Mouse (Mus musculus) A20 (cell line): Measurements from ENCODE around the gene Myo9b.

Source experiments
- DNase-seq: peaks from one replicate; pipeline ENCODE4 v3.0.0-alpha.2; 2011; ENCODE audit warnings: low read depth, low spot score

Gene Myo9b

DNA sequence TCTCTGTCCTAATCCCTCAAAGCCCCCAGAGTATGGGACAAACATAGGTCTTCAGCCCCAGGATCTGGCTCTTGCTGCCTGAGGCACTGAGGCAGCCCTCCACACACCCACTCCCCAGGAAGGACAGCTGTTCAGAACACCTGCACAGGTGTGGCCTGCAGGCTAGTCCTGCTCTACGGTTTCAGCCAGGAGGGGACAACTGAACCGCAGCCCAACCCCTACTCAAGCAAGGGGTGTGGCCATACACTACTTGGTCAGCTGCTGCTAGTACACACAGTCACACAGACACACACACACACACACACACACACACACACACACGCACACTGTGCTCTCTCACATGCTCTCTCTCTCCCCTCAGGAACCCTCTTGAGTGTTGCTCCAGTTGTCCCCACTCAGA, 111.3 kb downstream of the Myo9b start:
- peak; percentile 27 for DNase-seq

DNA sequence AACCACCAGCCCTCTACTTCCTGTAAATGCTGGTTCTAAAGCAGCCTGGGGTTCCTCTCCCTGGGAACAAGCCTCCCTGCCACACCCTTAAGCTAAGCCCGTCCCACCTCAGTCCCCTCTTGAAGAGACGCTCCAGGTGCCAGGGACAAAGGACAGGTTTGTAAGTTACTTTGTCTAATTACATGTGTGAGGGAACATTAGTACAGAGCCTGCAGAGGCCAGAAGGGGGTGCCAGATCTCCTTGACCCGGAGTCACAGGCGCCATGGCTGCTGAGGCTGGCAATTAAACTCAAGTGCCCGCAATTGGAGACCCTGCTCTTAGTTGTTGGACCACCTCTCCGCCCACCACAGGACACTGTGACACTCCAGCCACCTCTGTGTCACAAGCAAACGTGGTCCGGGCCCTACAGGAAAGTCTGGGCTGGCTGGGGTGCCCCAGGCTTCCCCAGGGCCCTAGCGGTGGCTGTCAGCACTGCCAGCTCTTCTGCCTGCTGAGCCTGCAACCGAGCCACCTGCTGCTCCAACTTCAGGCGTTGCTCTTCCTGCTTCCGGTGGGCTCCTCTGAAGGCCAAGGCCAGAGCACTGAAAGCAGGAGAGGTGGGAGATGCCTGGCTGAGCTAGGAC, 112.8 kb downstream of the Myo9b start:
- DNase-seq, result peak; percentile 84

DNA sequence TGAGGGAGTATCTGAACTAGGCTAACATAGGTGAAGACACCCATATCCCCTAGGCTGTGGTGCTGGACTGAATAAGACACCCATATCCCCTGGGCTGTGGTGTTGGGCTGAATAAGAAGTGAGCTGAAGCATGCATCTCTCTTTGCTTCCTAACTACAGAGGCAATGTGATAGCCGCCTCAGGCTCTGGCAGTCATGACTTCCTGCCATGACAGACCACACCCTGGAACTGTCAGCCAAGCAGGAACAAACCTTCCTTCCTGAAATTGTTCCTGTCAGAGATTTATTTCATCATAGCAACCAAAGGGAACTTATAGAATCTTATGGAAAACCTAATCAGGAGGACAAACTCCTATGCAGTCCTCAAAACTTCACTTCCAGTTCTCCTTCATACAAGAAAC, 115.8 kb downstream of the Myo9b start:
- DNase-seq, result no peak

DNA sequence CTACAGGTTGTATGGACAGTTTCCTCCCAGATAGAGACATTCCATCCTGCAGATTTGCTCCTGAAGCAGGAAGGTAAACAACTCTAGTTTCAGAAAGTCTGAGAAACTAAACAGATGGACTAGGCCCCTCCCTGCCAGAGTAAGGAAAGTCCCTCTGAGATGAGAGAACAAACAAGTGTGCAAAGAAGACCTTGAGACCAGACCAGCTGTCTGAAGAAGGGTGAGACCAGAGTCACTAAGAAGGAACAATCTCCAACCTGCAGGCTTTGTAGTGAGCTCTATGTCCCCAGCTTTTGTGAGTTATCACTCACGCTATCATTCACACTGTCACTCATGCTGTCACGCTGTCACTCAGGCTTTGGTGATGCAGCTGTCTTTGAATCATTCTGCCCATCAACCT, 119.2 kb downstream of the Myo9b start:
- peak; percentile 78 for DNase-seq

DNA sequence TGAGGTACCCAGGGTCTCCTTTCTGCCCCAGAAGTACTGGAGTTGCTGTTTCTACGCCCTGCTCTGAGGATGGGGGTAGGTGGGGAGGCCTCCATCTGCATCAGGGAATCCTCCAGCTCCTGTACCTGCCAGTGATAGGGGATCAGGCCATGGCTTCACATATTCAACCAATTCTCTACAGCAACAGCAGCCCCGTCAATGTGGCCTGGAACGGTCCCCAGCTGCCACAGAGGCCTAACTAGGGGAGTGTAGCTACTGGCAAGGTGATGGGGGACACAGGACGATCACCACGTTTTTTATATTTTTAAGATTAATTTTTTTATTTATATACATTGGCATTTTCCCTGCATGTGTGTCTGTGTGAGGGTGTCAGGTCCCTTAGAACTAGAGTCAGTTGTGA, 119.9 kb downstream of the Myo9b start:
- no peak for DNase-seq

DNA sequence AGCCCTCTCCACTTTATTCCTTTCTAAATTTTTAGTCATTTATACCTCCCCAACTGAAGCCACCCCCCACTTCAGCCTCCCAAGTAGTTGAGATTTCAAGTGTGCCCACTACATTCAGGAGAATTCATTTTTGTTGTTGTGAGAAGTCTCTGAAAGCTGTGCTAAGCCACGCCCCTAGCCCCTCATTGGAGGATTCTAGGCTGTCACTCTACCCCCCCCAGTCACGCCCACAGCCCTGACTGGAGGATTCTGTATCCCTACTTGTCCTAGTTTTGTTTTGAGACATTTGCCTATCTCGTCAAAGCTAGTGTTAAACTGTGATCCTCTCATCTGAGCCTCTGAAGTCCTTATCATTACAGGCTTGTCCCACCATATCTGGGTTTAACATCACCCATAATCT, 120.4 kb downstream of the Myo9b start:
- DNase-seq, result peak; percentile 80

DNA sequence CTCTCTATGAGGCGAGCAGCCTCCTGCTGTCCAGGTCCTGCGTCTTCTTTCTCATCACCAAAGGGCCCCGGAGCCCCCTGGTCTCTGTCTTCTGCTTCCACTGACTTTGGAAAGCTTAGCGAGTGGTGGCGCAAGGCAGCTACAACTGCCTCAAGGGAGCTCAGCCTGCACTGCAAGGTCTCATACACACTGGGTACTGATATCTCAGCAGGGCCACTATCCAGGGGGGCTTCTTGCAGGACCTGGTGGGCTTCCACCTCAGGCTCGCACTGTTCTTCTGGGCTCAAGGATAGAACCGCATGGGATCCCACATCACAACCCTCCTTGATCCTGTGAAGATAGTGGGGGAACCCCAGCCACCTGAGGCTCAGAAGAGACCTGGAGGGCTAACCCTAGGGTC, 122.0 kb downstream of the Myo9b start:
- DNase-seq, result no peak

DNA sequence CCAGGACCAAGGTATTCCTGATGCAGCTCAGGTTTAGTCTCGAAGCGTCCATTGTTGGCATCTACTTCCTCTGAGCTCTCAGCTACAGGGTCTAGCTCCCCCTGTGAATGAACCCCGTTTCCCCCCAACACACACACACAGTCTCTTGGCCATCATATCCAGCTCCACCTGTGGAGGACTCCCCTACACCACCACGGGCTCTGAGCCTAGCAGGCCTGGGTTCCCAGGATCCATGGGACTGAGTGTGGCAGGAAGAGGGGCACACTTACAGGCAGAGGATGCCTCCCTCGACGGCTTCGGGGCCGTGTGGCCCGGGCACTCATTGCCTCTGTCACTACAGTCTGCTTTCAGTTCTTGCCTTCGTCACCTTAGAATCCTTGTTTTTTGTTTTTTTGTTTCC, 122.6 kb downstream of the Myo9b start:
- DNase-seq, result no peak

DNA sequence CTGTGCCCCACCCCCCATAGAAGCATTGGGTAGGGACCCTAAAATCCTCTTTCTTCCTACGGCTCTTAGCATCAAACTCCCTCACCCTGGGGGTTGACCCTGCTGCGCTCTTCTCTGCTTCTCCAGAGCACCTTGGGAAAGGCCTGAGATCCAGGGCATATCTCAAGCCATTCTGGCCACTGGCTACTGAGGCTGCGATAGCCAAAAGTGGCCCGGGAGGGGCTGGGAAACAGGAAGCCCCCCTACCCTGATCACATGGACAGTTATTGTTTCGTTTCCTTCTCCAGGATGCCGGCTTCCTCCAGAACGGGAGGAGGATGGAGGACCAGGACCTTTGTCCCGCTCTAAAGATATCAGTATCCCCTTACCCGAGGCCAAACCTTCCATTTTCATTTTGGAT, 123.1 kb downstream of the Myo9b start, which contains the start of gene Ushbp1:
Gene Ushbp1 (minus strand): TSS at position 174 of the 400 bp plus-strand sequence.
- DNase-seq, result no peak

DNA sequence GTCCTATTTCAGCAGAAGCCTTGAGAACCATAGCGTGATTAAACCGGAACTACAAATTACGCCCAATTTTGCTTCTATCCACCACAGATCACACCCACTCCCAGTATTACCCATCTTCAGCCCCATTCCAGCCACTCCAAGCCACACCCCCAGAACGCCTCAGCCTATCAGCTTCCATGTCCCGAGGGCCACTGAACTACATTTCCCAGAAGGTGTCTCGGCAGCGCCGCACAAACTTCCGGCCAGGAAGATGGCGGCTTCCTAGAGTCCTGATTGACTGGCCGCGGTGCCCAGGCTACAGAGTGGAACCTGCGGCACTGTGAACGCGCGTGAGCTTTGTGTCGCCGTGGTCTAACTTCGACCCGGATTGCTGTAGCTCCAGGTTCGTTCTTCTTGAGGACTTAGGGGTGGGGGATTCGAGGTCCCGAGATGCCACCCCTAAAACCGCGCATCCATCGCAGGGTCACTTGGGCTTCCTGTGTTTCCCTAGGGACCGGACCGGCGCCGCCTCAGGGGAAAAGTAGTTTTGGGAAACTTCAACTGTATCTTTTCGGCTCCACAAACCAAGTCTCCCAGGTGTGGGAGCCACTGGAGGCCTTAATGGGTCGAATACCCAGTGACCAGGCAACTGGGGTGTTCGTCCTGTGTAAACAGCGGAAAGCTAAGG, 124.3 kb downstream of the Myo9b start, which contains the start of gene Babam1:
Gene Babam1 (plus strand): TSS at position 223 of the 667 bp plus-strand sequence.
- peak; percentile 98 for DNase-seq

DNA sequence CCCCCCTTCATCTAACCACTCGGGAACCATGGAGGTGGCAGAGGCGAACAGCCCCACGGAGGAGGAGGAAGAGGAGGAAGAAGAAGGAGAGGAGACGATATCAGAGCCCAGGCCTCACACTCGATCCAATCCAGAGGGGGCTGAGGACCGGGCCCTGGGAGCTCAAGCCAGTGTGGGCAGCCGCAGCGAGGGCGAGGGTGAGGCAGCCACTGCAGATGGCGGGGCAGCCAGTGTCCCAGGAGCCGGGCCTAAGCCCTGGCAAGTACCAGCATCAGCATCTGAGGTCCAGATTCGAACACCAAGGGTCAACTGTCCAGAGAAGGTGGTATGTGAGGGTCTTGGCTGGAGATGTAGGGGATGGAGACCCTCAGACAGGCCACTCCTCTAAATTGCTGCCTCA, 125.2 kb downstream of the Myo9b start:
- no peak for DNase-seq

DNA sequence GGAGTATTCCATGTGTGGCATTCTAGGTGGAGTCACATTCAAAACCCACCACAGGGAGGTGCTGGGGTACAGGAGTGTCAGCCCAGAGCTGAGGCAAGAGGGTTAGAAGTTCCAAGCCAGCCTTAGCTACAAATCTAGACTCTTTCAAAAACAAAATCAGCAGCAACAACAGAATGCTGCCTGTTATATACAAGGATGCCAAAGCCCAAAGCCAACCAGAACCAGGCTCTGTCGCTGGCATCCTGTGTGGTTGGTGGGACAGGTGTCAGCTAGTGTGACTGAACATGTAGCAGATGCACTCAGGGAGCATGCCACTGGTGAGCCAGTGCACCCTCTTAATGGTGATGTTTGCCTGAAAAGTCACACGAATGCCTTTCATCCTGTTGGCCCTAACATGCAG, 128.3 kb downstream of the Myo9b start:
- no peak for DNase-seq

DNA sequence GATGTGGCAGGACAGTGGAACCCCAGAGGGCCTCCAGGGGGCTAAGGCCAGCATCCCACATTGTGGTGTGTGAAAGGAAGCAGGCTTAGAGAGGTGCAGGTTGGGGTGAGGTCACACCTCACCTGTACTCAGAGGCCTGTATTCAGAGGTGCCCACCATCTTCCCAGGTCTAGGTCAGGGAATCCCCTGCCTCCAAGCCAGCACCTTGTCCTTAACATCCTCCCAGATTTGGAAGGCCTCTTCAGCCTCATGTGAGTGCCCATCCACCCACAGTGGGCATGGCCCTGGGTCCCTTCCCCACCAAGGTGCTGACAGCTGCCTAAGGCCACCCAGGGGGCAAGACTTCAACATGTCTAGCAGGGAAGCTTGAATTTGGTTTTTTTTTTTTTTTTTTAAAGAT, 128.9 kb downstream of the Myo9b start:
- DNase-seq, result no peak

DNA sequence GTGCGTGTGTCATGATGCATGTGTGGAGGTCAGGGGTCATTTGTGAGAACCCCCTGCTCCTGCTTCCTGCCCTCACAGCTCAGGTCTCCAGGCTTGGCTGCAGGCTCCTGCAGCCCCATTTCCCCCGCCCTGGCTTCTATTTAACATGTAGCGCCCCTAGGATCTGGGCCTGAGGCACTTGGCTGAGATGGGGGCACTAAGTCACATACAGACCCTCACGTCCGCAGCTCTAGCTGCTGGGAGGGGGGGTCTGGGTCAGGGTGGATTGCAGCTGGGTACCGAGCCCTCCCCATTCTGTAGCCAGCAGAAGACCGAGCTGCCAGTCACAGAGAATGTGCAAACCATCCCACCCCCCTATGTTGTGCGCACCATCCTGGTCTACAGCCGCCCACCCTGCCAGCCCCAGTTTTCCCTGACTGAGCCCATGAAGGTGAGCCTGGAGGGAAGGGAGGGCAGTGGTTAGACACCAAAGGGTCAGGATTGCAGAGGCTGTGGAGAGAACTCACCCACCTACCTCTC, 130.0 kb downstream of the Myo9b start:
- DNase-seq, result no peak

DNA sequence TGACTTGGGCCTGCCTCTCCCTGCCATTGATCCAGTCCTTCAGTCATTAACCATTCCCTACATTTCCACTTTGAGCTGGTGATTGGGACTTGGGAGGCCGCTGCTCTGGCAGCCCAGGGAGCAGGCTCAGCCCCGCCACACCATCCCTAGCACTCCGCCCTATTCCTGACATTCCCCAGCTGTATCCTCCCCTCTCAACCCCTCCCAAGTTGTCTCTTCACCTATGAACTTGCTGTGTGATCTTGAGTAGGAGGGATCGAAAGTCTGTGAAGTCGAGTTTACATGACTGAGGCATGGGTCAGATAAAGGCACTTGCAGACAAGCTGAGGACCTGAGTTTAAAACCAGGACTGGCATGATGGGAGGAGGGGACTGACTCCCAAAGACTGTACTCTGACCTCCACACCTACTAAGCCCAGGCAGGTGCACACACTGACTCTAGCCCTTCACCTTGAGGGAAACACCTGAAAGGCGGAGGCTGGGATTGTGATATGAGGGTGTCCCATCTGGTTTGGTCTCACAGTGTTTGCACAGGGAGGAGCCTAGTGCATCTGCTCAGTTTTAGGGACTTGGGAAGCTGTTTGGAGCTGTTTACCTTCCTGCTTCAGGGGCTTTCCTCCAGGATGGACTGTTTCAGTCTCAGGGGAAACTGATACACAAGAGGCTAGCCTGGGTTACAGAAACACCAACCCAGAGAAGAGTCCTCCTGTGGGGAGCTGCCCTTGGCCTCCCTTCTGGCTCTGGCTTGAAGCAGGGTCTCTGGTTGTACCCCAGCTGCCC, 130.8 kb downstream of the Myo9b start:
- DNase-seq, result no peak

DNA sequence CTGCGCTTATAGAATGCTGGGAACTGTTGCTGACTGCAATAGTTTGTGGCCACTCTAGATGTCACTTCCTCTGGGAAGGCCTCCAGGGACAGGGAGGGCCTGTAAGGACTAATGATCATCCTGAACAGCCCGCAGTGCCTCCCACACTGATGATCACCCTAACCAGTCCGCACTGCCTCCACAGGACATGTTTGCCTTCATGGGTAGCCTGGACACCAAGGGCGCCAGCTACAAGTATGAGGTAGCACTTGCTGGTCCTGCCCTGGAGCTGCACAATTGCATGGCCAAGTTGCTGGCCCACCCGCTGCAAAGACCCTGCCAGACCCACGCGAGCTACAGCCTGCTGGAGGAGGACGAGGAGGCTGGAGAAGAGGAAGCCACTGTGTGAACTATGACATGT, 131.5 kb downstream of the Myo9b start:
- DNase-seq, result no peak

DNA sequence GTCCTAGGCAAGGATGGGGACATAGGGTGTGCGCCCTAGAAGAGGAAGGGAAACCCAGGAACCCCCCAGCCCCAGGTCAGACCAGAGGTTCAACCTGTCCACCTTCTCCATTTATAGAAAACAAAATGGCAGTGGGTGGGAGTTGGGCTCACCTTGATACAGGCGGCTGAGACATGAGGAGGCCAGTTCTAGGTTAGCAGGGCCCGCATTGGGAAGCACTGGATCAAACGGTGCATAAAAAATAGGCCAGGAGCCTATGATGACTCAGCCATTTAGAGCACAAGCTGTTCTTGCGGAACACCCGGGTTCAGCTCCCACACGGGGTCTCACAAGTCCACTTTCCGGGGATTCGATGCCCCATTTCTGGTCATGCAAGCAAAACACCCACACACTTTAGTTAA, 132.4 kb downstream of the Myo9b start:
- peak; percentile 66 for DNase-seq

DNA sequence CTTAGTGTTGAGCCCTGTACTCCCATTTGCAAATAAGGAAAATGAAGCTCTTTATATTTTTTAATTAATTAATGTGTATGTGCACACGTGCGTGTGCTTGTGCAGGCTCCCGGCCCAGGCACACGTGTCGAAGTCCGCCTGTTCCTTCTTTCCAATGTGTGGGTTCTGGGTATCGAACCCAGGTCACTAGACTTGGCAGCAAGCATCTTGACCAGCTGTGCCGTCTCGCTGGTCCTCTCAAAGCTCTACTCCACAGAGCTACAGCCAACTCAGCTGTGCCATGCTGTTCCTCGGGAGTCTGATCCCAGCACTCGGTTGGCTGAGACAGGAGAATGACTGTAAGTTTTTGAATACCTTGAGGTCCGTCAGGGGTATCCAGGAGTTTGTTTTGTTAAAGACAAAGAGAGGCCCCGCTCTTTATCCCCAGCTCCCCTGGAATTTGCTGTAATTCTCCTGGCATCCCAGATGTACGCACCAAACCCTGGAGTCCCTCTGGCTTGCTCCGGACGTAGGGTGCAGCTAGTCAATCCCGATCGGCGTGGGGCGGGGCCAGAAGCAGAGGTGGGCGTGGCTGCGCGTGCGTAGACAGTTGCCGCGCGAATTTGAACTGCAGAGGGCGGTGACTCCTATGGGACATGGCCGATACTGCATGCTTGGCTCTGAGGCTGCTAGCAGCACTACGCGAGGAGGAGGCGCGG, 133.0 kb downstream of the Myo9b start, which contains the start of gene Ankle1:
Gene Ankle1 (plus strand): TSS at position 610 of the 698 bp plus-strand sequence.
- peak; percentile 96 for DNase-seq

DNA sequence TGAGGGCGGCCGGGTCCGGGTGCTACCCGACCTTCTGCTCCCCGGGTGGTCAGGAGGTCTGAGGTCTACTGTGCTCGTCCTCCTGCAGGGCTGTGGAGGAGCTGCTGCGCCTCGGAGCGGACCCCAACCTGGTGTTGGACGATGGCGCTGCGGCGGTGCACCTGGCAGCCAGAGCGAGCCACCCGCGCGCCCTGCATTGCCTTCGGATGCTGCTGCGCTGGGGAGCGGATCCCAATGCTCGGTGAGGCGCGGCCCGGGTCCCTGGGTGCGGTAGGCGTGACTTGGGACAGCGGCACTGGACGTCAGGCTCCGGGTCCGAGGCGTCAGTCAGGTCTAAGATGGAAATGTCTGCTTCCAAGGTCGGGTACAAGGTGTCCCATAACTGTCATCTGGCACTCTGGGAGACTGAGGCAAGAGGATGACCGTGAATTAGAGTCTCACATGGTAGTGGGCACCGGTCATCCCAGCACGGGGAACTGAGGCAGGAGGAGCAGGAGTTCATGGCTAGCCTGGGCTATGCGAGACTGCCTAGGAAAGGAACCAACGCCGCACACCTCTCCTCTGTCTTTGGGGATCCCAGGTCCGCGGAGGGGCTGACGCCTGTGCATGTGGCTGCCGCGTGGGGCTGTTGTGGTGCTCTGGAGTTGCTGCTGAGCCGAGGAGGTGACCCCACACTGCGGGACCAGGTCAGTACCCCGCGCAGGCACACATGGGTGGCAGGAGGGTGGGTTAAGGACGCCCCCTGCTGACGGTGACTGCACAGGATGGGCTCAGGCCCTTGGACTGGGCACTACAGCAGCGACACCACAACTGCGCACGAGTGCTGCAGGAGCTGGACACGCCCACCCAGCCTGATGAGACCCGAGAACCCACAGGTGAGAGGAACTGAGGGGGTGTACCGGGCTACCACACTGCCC, 133.8 kb downstream of the Myo9b start:
- DNase-seq, result peak; percentile 92

DNA sequence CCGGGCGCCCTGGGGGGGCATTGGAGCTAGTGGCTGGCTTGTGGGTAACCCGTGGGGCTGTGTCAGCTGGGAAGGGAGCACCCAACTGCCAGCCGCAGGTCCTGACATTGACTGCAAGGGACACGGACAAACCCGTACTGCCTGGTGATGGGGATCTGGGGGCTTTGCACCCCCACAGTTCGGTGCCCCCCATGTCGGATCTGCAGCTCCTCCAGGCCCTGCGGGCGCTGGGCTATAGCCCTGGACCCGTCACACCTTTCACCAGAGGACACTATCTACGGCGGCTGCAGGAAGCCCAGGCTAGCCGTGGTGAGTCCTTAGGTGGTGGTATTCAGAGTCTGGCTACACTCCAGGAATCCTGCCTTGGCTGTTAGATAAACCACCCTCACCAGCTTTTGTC, 134.9 kb downstream of the Myo9b start:
- DNase-seq, result no peak

DNA sequence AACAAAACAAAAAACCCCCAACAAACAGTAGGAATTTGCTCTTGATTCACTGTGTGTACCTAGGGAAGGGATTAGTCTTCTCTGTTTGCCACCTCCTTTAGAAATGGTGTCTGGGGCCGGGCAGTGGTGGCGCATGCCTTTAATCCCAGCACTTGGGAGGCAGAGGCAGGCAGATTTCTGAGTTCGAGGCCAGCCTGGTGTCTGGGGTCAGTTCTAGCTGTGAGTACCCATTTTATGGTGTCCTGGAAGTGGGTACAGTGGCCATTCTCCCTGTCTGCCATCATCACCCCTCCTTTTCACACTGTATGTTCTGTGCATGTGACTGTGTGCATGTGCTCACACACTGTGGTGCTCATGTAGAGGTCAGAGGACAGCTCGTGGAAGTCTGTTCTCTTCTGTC, 135.7 kb downstream of the Myo9b start:
- no peak for DNase-seq
